Mouse (Mus musculus) limb, embryonic 11.5 days (tissue): ENCODE results near the gene Sap18. TPM values are rescaled to one million over a fixed set of nuclear protein-coding genes. Genes with fewer than 3 reads are reported as not detected.
"Not testable (repeated sequence)": the region's sequence is repeated elsewhere in the genome, so short reads cannot be mapped to it uniquely, and the experiment has no call there.

Experiments
- ATAC-seq: fragments of 200-750 bp; cut with Nextera tagmentation; 2 replicates; pipeline ENCODE4 v1.8.0; 2017; ENCODE audit warnings: low read depth; ENCODE audit not compliant: insufficient number of reproducible peaks, low FRiP score, low TSS enrichment
- DNase-seq: peaks from one replicate; pipeline ENCODE4 v3.0.0-alpha.2; 2015; ENCODE audit warnings: low spot score
- H3K27ac ChIP-seq: fragments of 300-500 bp; sonication (generic); replicated peaks from 2 replicates; pipeline ENCODE4 v1.5.1; 2014; ENCODE audit warnings: low read depth, mild to moderate bottlenecking, low read length
- H3K27me3 ChIP-seq: fragments of 300-500 bp; sonication (generic); 2 replicates; pipeline ENCODE4 v1.6.1; 2014; ENCODE audit warnings: mild to moderate bottlenecking, low read length, mixed read lengths; ENCODE audit not compliant: control insufficient read depth, insufficient read depth
- H3K36me3 ChIP-seq: fragments of 300-500 bp; sonication (generic); 2 replicates; pipeline ENCODE4 v1.6.1; 2014; ENCODE audit warnings: mild to moderate bottlenecking, low read length, moderate library complexity, mixed read lengths; ENCODE audit not compliant: control insufficient read depth, insufficient read depth
- H3K4me1 ChIP-seq: fragments of 300-500 bp; sonication (generic); 2 replicates; pipeline ENCODE4 v1.6.1; 2014; ENCODE audit warnings: low read length, mixed read lengths; ENCODE audit not compliant: control insufficient read depth, insufficient read depth
- H3K4me2 ChIP-seq: fragments of 300-500 bp; sonication (generic); 2 replicates; pipeline ENCODE4 v1.6.1; 2014; ENCODE audit warnings: low read depth, mild to moderate bottlenecking, moderate library complexity; ENCODE audit not compliant: severe bottlenecking
- H3K4me3 ChIP-seq: fragments of 300-500 bp; sonication (generic); 2 replicates; pipeline ENCODE4 v1.5.1; 2014; ENCODE audit warnings: low read depth, low read length
- H3K9ac ChIP-seq: fragments of 300-500 bp; sonication (generic); 2 replicates; pipeline ENCODE4 v1.6.1; 2014; ENCODE audit warnings: mild to moderate bottlenecking, low read length
- H3K9me3 ChIP-seq: fragments of 300-500 bp; sonication (generic); 2 replicates; pipeline ENCODE4 v1.6.1; 2016; ENCODE audit warnings: low read length; ENCODE audit not compliant: control insufficient read depth
- WGBS: fragments of 180-500 bp; shearing (Covaris S2); extraction: QIAGEN DNeasy Blood & Tissue Kit; methylation state at CpG from one replicate; pipeline ENCODE4 v1.1.7; 2014; 5-methylcytosine and 5-hydroxymethylcytosine counted together
- polyA plus RNA-seq: library from polyadenylated mRNA; unstranded; fragments of >200 nt; fragmentation: Nextera tagmentation; extraction: Ambion mirVana; gene quantifications from 2 replicates; pipeline ENCODE4 v1.2.1, GENCODE M21; 2014

Gene Sap18
- 26.7 and 30.1 TPM in 2 replicates for polyA plus RNA-seq

- DNase-seq, result peak; percentile 99
- Histone ChIP-seq H3K9me3 (no peaks in the 10 kb centered on the region), H3K4me3 (peak within 1 kb of the TSS; percentile 82), H3K27ac (peak within 1 kb of the TSS; percentile 59; the same call in 1 of the 2 replicates), H3K4me2 (peak within 1 kb of the TSS; percentile 80), H3K9ac (peak within 1 kb of the TSS; percentile 81), H3K4me1 (peaks cover 6% of the 10 kb centered on the region), H3K27me3 (no peaks in the 10 kb centered on the region), H3K36me3 (peaks cover 9% of the 10 kb centered on the region; the same call in 1 of the 2 replicates)
- under 1% methylated on average over 97 of the region's 99 CpGs for WGBS
- ATAC-seq, result peak; percentile 94
These were observed at the start of gene Sap18 for GRCm38 (mm10) chr14:57797991-57798931. Gene Sap18 (plus strand): TSS chr14:57798180.

- Histone ChIP-seq H3K4me1 (no peaks in the 10 kb centered on the region), H3K4me3 (no peak overlapping the region), H3K27ac (no peak overlapping the region), H3K36me3 (no peaks in the 10 kb centered on the region), H3K4me2 (no peak overlapping the region), H3K9ac (no peak overlapping the region), H3K9me3 (no peaks in the 10 kb centered on the region), H3K27me3 (no peaks in the 10 kb centered on the region)
- ATAC-seq, result no peak
- 52% methylated on average over 2 of the region's 2 CpGs for WGBS
- DNase-seq, result no peak
These were observed 48.5 kb upstream of the Sap18 start for GRCm38 (mm10) chr14:57749501-57749900.

- H3K4me2 ChIP-seq, H3K27ac ChIP-seq, H3K27me3 ChIP-seq, H3K9me3 ChIP-seq, H3K4me3 ChIP-seq, ATAC-seq, H3K36me3 ChIP-seq, H3K9ac ChIP-seq, DNase-seq, H3K4me1 ChIP-seq: not testable (repeated sequence)
These were observed 47.0 kb upstream of the Sap18 start for GRCm38 (mm10) chr14:57751006-57751405.

- DNase-seq (no peak), ATAC-seq (no peak)
- Histone ChIP-seq H3K27me3 (no peaks in the 10 kb centered on the region), H3K4me2 (no peak overlapping the region), H3K4me3 (no peak overlapping the region), H3K4me1 (no peaks in the 10 kb centered on the region), H3K9me3 (no peaks in the 10 kb centered on the region), H3K27ac (no peak overlapping the region), H3K9ac (no peak overlapping the region), H3K36me3 (no peaks in the 10 kb centered on the region)
- WGBS, result 42% methylated on average over 9 of the region's 9 CpGs
These were observed 44.5 kb upstream of the Sap18 start for GRCm38 (mm10) chr14:57753351-57753992.

GRCm38 (mm10) chr14:57755661-57756060 lies 42.3 kb upstream of the Sap18 start:
- Histone ChIP-seq H3K4me1 (no peaks in the 10 kb centered on the region), H3K27me3 (no peaks in the 10 kb centered on the region), H3K27ac (no peak overlapping the region), H3K4me2 (no peak overlapping the region), H3K4me3 (no peak overlapping the region), H3K36me3 (no peaks in the 10 kb centered on the region), H3K9me3 (no peaks in the 10 kb centered on the region), H3K9ac (no peak overlapping the region)
- WGBS, result 90% methylated on average over 2 of the region's 2 CpGs
- no peak for DNase-seq
- ATAC-seq, result no peak

- Histone ChIP-seq H3K9ac (no peak overlapping the region), H3K36me3 (no peaks in the 10 kb centered on the region), H3K4me3 (no peak overlapping the region), H3K9me3 (no peaks in the 10 kb centered on the region), H3K4me1 (no peaks in the 10 kb centered on the region), H3K4me2 (no peak overlapping the region), H3K27ac (no peak overlapping the region), H3K27me3 (no peaks in the 10 kb centered on the region)
- DNase-seq (no peak), ATAC-seq (no peak)
- WGBS, result 78% methylated on average over 4 of the region's 4 CpGs
These were observed 41.9 kb upstream of the Sap18 start for GRCm38 (mm10) chr14:57756094-57756493.

- no peak for DNase-seq
- no peak within 1 kb of the TSS for H3K27ac ChIP-seq
- WGBS, result 78% methylated on average over 4 of the region's 4 CpGs
- no peak for ATAC-seq
- no peak within 1 kb of the TSS for H3K9ac ChIP-seq
- H3K4me1 ChIP-seq, result no peaks in the 10 kb centered on the region
- H3K9me3 ChIP-seq, result no peaks in the 10 kb centered on the region
- no peak within 1 kb of the TSS for H3K4me2 ChIP-seq
- H3K27me3 ChIP-seq, result no peaks in the 10 kb centered on the region
- H3K36me3 ChIP-seq, result no peaks in the 10 kb centered on the region
- no peak within 1 kb of the TSS for H3K4me3 ChIP-seq
These were observed 39.7 kb upstream of the Sap18 start, which contains the start of gene Lats2 for GRCm38 (mm10) chr14:57758237-57758636. Gene Lats2 (minus strand): TSS chr14:57758388.

- Histone ChIP-seq H3K9ac (no peak overlapping the region), H3K27me3 (no peaks in the 10 kb centered on the region), H3K4me3 (no peak overlapping the region), H3K27ac (no peak overlapping the region), H3K36me3 (no peaks in the 10 kb centered on the region), H3K9me3 (no peaks in the 10 kb centered on the region), H3K4me1 (no peaks in the 10 kb centered on the region), H3K4me2 (no peak overlapping the region)
- DNase-seq (no peak), ATAC-seq (no peak)
- WGBS, result 81% methylated on average over 10 of the region's 10 CpGs
These were observed 37.2 kb upstream of the Sap18 start for GRCm38 (mm10) chr14:57760447-57761412.
